Mouse (Mus musculus) frontal cortex, postnatal 10 days (tissue): ENCODE results near the gene Ankrd12.
"Not testable (repeated sequence)": the region's sequence is repeated elsewhere in the genome, so short reads cannot be mapped to it uniquely, and the experiment has no call there.

ENCODE experiments used
- DNase-seq, 2 experiments: peaks; one replicate each; pipeline ENCODE4 v3.0.0; 2022; ENCODE audit warnings: low spot score in 2 of 2, mixed read lengths in 1 of 2

Ankrd12 gene

DNA sequence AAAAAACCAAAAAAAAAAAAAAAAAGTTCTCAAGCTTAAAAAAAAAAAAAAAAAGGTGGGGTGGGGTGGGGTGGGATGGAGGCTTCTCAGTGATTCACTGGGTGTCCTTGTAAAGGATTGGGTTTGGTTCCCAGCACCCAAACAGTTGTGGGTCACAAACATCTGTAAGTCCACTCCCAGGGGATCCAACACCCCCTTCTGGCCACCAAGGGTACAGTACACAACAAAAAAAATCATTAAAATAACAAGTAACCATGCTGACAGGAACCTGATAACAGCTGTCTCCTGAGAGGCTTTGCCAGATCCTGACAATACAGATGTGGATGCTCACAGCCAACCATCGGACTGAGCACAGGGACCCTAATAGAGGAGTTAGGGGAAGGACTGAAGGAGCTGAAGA lies 7.6 kb upstream of the Ankrd12 start:
- DNase-seq: no peak

DNA sequence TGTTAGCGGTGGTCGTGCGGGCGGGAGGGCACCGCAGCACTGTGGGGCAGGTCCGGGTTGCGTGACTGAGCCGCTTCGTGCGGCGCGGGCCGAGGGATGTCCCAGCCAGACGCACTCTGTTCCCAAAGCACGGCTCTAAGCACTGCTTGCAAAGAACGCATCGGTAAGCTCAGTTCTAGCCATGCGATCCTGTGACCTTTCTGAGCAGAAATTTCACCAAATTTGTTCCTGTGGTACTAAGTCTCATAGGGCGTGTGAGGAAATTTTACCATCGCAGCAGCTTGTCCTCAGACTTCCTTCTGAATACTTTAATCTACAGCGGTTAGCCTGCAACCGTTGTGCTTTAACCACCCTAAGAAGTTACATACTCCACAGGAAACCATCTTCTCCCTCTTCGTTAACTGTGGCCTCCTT lies 555 bp upstream of the Ankrd12 start:
- no peak for DNase-seq

DNA sequence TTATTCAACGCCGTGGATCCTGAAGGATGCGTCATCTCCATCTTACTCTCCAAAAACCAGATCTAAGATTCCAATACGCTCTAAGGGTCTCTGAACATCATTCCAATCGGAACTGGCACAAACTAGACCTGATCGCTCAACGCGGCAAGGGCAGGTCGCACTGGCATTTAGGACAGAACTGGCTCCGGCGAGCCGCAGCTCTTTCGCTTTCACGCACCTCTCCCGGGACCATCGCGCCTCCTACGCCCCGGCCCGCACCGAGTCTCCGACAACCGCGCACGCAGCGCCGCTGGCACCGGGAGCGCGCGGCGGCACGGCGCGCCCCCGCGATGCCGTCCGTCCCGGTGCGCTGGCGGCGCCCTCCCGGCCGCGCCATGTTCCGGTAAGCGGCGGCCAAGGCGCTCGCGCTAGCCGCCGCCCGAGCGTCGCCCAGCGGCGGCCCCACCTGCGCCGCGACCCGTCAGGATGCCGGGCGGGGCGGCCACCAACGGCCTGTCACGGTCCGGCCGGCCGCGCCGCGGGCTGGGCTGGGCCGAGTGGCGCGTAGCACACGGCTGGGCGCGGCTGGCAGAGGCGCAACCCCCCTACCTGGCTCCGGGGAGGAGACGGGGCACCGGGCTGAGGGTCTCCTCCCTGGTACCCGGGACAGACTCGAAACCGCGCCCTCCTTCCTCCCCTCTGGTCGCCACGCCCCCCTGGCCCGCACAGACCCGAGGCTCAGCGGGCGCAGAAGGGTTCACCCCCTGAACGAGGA lies 538 bp downstream of the Ankrd12 start:
- peak; percentile 21 to 50 for DNase-seq

DNA sequence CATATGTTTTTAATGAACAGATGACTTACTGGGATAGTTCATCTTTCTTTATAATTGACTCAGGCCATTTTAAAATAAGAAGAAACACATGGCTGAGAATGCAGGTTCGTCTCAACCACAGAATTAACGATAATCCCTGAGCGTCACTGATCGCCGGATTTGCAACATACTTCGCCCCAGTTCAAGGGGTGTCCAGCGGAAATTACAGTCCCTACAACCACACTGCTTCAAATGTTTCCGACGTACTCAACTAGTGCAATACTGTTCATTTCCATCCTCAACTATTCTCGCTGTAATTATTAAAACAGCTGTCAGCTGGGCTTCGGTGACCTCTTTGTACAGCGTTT lies 1.1 kb downstream of the Ankrd12 start:
- DNase-seq: no peak

DNA sequence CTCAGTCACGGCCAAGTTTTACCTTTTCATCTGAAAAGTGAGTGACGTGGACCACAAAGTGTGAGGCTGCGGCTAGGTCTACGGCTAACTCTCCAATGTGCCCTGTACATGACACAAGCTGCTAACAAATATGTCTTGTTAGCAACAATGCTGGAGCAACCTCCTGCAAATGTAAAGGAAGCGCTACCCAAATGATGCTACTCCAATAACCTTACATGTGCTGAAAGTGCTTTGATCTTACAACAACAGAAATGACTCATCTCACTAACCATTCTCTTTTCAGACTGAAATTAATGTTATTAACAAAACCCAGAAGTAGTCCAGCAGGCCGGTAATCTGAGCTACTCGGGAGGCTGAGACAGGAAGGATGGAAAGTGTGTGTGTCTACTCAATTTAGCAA lies 2.9 kb downstream of the Ankrd12 start:
- DNase-seq: no peak

DNA sequence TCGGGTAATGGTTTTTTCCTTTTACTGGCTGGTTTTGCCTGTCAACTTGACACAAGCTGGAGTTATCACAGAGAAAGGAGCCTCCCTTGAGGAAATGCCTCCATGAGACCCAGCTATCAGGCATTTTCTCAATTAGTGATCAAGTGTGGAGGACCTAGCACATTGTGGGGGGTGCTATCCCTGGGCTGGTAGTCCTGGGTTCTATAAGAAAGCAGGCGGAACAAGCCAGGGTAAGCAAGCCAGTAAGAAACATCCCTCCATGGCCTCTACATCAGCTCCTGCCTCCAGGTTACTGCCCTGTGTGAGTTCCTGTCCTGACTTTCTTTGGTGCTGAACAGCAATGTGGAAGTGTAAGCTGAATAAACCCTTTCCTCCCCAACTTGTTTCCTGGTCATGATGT lies 7.9 kb downstream of the Ankrd12 start:
- not testable (repeated sequence) for DNase-seq

DNA sequence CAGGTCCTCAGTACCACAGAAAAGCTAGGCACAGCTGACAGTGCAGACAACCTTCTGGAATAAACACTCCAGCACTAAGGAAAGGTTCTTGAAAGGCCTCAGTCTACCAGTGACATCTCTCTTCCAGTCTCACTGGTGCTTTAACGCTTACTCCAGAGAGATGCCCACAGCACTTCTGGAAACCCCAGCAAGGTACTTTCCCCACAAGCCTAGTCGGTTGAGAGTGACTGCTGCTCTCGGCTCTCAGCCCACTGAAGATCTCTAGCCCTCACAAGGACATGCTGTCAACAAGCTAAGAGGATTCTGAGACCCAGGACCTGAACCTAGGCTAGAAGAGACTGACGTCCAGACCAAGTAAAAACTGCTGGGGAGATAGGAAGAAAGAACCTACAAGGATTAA lies 11.8 kb downstream of the Ankrd12 start:
- no peak for DNase-seq

DNA sequence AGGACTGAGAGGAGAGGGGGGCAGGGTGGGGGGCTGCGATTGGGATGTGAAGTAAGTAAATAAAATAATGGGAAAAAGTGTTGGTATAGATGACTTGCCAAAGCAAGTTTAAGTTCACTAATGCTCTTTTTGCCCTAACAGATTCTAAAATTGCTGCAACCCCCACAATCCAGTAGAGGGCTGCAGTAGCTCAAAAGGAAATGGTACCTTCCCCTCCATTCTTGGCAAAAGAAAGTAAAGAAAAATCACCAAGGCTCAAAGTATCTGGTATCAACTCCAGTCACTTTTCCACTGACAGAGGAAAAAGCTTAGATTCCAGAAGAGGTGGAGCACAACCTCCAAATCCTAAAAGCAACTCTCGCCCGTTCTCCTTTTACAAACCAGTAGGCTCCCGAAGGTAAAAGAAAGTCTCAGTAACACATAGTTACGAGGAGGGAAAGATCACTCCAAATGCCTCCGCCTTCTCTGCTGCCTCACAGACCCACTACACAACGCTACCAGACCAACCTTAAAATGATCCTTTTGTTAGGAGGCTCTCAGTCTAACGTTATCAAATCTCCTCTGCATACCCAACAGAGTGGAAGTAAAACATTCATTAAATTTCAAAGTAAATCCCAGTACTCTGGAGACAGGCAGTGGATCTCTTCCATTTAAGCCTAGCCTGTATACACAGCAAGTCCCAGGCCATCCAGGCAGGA lies 15.5 kb downstream of the Ankrd12 start:
- no peak for DNase-seq

DNA sequence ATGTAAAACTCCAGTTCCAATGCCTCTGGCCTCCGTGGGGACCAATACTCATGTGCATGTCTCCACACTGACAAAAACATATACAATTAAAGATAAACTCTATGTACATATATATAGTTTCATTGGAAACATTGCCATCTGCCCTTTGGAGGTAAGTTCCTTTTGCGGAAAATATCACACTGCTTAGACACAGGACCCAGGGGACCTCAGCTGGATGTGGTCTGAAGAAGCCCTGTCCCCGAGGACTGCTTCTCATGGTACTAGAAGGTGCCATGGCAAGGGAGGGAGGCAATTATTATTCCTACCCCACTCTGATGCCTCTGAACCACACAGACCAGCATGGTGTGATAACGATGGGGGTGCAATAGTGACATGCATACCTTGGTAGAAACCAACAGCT lies 18.7 kb downstream of the Ankrd12 start:
- no peak for DNase-seq

DNA sequence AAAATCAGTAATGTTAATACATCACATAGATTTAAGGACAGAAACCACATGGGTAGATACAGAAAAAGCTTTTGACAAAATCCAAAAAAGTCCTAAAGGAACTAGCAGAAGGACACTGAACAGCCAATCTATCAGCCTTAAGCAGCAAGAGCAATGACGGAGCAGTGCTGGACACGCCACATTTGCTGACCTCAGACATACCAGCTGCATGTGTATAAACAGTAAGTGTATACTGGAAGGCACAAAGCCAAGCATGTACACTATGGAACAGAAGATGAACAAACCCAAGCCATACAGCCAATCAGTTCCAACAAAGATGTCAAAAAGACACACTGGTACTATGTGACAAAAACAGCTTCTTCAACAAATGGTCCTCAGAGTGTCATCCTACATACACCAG lies 19.7 kb downstream of the Ankrd12 start:
- DNase-seq: no peak

DNA sequence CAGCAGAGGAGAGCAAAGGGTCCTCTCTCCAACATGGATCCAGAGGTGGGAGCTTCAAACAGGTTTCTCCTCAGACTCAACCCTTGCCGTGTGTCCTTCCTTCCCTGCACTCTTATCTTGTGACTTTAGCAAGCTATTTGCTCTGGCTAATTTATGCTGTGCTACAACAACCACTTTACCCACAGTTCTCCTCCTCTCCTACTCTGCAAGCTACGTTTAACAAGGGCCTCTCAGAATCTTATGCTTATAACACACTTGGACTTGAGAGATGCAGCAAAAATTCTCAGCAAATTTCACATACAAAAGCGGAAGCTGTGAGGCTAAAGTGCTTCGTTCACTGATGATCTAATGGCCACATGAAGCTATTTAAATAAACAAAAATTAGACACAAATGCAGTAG lies 23.5 kb downstream of the Ankrd12 start:
- DNase-seq: no peak

DNA sequence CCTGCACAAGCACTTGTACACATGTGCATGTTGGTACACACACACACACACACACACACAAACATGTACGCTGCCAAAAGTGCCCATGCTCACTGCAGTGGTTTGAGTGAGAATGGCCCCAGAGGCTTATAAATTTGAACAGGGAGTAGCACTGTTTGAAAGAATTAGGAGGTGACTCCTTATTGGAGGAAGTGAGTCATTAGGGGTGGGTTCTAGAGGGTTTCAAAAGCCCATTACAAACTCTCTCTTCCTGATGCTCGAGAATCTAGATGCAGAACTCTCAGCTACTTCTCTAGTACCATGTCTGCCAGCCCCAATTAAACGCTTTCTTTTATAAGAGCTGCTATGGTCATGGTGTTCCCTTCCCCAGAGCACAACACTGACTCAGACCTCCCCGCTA lies 28.1 kb downstream of the Ankrd12 start:
- no peak for DNase-seq

DNA sequence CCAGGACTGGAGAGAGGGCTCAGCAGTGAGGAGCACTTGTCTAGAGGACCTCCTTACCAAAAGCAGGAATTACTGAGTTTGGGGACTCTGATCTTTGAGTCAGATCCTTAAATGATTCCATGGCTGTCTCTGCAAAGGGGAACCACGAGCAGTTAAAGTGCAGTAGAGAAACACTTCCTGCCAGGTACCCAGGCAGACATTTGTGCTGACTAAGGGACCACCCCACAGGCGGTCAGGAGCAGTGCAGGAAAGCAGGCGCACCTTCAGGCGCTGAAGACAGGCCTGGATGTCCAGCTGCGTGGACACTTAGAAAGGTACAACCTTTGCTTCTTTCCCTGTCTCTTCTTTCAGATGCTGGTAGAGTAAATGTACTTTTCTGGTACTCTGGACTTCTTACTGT lies 28.7 kb downstream of the Ankrd12 start:
- DNase-seq: no peak

DNA sequence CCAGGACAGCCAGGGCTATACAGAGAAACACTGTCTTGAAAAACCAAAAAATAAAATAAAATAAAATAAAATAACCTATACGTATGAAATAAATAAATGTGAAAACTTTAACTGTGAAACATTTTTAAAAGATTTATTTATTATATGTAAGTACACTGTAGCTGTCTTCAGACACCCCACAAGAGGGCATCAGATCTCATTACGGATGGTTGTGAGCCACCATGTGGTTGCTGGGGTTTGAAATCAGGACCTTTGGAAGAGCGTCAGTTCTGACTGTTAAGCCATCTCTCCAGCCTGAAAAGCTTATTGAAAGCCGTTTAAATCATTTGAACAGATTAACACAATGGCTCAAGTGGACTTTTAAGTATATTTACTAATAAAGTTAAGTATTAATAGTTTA lies 33.2 kb downstream of the Ankrd12 start:
- DNase-seq: not testable (repeated sequence)

DNA sequence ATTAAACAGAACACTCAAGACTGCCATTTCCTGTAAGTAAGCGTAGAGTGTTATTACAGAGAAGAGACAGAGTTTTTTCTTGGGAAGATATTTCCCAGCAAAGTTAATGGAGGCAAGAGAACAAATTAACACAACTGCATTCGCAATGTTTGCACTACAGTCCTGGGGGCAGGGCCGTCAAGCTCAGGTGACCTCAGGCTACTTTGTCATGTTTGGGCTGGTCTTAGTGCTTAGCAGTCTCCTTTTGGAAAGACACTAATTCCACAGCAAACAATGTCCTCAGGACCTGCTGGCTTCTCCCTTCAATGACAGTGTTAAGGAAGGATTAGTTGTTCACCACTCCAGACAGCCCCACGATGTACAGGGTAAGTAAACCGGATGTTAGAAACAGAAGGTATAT lies 35.9 kb downstream of the Ankrd12 start:
- DNase-seq: no peak

DNA sequence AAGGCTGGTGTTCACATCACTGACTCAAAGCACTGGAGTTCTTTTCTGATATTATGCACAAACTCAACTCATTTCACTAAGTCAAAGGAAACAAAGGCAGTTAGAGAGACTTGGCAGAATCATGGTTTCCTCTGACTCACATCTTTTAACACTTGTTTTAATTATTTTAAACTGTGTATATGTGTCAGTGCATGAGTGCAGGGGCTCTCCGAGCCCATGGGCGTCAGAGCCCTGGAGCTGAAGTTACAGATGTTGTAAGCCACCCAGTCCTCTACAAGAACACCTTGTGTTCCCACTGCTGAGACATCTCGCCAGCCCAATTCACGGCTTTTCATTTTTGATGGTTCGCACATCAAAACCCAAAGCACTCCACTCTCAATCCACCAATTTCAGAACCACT lies 43.6 kb downstream of the Ankrd12 start:
- no peak for DNase-seq

DNA sequence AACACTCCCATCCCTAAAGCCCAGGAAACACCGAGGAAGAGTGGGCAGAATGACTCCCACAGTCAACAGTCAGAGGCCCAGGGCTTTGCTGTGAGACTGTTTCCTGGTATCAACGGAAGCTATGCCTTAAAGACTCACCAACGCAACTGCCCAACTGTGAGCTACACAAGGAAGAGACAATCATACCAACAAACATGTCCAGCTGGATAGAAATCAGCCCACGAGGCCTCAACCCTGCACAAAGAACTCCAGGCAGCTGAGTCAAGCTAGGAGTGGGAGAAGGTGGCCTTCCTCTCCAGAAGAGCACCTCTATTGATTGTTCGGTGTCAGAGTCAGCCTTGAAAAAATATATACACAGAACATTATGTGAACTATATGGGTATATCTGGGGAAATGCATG lies 44.9 kb downstream of the Ankrd12 start:
- DNase-seq: no peak

DNA sequence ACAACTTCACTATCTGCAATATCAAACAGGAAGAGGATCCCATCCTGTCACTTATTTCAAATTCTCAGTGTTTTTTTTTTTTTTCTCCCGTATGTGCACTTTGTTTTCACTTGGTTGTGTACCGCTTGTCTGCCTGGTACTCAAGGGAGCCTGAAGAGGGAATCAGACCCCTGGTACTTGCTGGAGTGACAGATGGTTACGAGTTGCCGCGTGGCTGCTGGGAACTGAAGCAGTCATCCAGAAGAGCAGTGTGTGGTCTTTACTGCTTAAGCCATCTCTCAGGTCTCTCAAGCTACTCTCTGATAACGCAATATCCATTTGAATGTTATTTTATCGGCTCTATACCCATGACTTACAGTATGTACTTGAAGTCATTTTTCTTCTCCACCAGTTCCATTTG lies 52.7 kb downstream of the Ankrd12 start:
- no peak for DNase-seq

DNA sequence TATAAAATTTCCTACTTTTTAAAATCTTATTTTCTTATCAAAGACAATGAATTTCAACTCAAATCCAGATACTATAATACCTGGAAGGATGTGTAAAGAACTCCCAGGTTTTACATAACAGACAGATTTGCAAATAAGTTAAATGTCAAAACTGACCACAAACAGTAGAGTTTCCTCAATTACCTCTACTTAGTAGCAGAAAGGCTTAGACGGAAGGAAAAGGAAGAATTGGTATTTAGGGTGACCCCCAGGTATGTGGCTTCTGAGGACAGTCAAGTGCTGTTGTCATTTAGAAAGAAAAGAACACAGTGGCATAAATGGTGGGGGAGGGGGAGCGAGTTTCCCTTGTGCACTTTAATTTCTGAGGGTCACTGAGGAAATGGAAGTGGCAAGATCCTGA lies 65.1 kb downstream of the Ankrd12 start:
- no peak for DNase-seq

DNA sequence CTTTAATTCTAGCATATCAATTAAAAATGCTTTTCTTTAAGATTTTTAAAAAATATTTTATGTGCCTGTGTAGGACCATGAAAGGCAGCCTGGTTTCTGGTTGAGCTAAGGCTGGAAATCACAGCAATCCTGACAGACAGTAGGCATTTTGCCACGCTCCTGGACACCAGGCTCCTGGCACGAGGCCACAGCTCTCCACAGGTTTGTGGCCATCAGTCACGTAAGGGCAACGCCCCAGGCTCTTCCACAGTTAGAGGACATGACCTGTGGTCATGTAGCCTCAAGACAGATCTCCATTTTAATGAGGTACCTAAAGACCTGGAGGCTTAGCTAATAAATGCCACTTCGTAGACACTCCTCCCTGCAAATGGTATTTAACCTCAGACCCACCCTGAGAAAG lies 69.0 kb downstream of the Ankrd12 start:
- DNase-seq: no peak

DNA sequence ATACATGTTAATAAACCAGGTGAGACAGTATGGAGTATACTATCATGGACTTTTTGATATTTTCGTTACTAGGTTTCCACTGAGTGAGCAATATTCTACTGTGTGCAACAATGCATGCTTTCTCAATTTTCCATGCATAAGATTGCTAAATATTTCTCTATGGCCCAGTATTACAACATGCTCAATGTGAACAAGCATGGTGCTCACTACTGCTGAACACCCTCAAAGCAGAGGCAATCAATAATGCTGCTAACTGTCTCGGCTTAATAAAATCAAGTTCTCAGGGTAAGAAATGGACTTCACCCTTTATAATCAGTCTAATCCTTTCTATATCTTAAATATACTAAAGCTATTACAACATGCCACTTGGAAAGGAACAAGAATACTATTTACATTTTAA lies 69.4 kb downstream of the Ankrd12 start:
- no peak for DNase-seq

DNA sequence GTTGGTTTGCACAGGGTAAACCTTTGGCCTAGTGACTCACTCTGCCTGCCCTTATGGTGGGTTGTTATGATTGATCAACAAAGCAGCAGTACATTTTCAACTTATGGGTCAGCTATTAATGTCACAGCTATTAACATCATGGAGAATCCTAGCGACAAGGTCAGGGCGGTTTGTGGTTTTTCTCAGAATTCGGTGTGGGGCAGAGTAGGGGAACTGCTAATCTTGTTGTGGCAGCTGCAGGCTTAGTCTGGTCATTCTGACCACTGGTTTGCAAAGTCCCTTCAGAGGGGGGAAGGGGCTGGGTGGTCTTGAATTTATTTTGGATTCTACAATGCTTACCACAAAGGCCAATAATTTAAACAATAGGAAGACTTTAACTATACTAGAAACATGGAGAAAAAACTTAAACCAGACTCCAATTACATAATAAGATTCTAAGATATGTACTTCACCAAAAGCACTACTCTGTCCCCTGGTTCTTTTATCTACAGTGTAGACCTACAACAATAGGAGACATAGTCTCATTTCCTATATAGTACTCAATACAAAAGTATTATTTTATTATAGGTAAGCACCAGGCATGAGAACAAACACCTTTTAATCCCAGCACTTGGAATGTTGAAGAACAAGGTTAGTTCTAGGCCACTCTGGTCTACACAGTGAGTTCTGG lies 88.6 kb downstream of the Ankrd12 start:
- no peak for DNase-seq

DNA sequence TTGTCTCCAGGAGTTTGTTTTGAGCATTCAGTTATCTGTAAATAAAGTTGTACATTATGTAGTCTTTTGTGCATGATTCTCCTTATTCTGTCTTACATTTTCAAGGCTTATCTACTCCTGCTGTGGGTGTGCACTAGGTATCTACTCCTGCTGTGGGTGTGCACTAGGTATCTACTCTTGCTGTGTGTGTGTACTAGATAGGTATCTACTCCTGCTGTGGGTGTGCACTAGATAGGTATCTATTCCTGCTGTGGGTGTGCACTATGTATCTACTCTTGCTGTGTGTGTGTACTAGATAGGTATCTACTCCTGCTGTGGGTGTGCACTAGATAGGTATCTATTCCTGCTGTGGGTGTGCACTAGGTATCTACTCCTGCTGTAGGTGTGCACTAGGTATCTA lies 100.2 kb downstream of the Ankrd12 start:
- DNase-seq: not testable (repeated sequence)
